Mouse (Mus musculus) kidney, postnatal 10 days (tissue): Measurements from ENCODE around the gene Nipal3.

Source experiments
- DNase-seq: peaks from one replicate; pipeline ENCODE4 v3.0.0; 2021; ENCODE audit warnings: mixed read lengths

Gene Nipal3

DNA sequence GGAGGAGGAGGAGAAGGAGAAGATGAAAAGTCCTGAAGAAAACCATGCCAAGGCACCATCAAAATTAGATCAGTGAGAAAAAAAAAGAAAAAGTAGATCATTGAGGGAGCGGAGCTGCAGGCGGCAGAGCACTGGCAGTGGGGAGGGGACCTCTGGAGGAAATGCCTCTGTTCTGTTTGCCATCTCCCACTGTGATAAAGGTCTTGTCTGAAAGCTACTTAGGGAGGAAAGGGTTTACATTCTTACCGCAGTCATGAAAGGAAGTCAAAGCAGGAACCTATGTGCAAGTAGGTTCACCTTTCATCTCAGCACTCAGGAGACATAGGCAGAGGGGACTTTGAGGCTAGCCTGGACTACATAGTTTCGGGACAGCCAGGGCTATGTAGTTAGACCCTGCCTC is 6.7 kb upstream of the Nipal3 start:
- DNase-seq, result no peak

DNA sequence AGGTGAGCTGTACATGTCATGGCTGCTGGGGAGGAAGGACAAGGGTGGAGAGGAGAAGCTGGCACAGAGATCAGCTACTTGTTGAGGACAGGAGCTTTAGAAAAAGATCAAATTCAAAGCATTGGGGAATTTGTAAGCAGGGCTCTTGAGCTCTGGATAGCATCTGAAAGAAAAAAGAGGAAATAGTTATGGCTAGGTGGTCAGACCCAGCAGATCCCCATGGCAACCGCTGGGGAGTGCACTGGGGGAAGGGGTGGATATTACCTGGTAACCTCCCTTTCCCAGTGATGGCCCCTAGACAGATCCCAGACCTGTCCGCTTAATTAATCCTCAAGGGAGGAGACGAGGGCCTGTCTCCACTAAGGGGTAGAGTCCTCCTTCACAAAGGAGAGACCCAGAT is 5.0 kb upstream of the Nipal3 start:
- no peak for DNase-seq

DNA sequence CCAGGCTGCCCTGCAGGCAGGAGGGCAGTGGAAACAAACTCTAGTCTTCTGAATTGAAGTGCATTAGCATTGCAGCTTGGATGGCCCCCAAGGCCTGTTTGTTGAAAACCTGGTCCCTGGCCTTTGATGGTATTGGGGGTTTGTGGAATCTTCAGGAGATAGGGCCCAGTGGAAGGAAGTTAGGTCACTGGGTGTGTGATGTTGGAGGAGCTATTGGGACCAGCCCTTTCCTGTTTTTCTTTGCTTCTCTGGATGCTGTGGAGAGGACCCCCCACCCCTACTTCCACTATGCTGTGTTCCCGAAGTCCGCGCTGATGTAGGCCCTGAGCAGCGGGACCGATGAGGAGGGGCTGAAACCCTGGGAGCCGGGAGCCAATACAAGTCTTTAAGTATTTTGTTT is 3.3 kb upstream of the Nipal3 start:
- no peak for DNase-seq

DNA sequence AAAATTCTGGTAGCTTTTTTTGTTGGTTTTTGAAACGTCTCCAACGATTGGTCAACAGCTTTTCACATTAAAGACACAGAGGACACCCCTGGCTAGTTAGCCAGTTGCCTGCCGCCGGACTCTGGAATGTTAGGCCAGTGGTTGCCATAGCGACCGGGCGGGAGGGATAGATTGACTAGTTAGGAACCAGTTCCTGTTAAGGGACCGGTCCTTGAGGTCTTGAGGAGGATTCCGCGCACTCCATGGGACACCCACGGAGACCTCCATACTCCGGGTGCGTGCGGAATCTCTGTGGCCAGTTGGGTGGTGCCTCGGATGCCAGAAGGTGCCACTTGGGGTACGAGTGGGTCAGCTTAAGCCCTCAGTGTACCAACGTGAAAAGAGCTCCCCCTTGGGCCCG is 972 bp upstream of the Nipal3 start:
- peak; percentile 91 for DNase-seq

DNA sequence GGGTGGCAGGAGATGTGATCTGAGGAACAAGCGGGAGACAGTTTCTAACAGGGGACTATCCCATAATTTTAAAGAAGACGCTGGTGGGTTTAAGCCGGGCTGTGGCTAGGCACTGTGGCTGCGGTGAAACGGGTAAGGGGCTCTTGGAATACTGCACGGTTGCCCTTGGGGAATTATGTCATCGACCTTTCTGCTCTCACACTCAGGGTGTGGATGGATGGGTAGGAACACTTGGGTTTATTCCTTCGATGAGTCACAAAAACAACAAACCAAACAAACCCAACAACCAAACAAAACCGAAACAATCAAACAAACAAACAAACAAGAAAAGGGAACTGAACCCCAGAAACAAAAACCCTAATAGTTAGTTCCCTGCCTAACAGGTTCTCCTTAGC is 556 bp upstream of the Nipal3 start:
- no peak for DNase-seq

DNA sequence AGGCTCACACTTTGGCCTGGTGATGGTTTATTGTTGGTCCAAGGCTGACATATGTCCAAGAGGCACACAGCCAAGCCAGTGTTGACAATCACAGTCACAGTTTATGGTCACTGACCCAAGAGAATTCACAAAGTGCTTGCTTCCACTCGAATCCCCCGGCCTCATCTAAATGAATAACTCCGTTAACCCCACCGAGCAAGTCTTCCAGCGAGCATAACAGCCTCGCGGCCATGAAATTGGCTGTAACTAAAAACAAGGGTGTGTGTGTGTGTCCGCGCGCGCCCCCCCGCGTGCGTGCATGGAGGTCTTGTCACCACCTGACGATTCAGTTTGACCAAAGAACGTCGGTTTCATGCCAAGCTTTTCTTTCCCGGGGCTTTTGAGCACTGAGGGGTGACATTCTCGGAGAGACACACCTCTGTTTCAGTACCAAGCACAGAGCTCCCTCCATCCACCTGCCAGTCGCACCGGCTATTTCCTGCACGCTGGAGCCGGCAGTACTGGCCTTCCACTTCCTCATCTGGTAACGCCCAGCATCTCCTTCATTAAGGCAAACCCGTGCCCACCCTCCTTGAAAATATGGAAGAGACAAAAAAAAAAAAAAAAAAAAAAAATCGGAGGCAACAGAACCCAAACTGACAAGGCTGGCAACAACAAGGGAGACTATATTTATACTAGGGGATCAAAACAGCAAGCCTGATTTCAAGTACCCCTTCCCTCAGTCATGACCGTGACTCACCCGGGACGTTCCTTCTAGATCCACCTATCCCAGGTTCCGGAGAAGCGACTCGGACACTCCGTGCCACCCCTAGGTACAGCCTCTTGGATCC is 932 bp downstream of the Nipal3 start:
- peak; percentile 59 for DNase-seq

DNA sequence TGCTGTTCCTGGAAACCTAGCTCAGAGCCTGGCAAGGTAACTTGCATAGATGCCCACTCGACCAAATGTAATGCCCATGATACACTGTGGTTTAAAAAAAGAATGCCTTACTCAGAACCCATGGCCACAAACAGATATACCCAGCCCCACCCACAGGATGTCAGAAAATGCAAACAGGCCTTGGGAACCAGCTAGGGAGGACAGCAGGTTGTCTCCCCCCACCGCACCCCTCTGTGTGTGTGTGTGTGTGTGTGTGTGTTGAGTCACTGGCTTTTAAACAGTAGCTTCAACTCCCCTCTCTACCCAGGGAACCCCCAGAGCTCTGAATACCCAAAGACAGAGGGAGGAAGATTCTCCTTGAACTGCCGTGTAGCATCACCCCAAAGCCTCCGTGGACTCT is 1.6 kb downstream of the Nipal3 start:
- no peak for DNase-seq

DNA sequence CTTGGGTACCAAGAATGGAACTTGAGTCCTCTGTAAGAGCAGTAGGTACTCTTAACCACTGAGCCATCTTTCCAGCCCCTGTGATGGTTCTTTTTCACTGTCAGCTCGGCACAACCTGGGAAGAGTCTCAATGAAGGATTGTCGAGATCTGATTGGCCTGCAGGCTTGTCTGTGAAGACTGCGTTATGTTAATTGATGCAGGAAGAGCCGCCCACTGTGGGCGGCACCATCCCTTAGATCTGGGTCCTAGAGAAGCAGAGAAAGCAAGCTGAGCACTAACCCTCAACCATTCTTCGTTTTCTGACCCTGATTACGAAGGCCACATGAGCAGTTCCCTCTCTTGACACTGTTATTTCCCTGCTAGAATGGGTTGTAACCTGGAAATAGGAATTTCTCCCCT is 5.6 kb downstream of the Nipal3 start:
- no peak for DNase-seq

DNA sequence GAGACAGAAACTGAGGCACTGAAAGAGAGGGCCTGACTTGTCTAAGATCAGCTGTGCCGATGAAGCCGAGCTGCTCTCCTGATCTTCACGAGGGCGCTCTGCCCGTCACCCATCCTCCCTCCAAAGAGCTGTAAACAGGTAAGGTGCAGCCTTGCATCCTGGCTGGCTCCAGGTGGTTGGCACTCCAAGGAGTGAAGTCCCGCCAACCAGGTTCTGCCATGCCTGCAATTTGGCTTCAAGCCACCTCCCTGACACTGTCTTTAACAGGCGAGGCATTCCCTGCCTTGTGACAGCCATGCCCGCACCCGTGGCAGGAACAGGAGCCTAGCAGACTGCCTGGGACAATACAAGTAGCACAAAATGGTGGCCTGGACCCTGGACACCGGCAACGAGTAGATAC is 8.5 kb downstream of the Nipal3 start:
- DNase-seq, result peak; percentile 32

DNA sequence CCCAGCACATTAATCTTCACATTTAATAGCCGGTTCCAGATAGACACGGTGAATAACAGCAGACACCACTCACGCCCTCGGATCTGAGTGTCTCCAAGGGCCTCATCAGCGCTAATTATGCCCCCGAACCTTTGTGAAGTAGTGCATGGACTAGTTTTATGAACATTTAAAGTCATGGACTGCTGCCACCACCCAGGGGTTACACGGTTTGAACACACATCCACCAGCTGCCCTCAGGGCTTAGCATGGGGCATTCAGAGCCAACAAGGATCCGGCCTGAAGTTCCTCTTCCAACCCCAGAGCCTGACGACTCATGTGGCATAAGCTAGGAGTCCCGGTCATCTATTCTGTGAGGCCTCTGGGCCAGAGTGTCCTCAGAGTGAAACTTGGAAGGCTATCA is 9.8 kb downstream of the Nipal3 start:
- no peak for DNase-seq

DNA sequence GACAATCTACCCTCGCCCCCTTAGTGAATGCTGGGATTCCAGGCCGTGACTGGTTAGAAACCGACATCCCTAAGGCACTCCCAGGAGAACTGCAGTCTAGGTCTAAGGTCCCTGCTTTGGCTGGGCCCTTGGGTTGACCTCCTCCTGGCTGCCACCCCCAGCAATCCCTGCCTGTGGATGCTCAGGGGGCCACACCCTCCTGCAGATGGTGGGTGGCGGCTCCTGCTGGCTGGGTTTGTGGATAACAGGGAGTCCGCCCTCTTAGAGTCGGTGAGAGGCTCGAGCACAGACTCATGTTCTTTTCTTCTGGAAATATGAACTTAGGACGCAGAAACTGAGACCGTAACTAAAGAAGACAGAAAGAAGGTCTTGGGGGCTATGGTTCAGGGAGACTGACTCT is 14.5 kb downstream of the Nipal3 start:
- no peak for DNase-seq

DNA sequence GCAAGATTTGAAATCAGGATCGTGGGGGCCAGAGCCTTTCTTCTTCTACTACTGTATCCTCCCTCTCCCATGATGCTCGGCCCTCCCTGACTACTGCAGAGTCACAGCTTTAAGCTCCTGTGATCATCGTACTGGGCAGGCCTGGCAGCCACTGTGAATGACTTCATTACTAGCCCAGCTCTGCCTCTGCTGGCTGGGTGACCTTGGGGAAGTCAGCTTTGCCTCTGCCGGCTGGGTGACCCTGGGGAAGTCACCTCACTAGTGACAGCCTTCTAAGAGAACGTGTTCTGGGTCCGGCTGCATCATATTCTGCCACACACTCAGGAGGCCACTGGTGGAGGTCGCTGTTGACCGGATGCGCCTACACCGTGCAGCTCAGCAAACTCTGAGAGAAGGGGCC is 17.0 kb downstream of the Nipal3 start:
- no peak for DNase-seq

DNA sequence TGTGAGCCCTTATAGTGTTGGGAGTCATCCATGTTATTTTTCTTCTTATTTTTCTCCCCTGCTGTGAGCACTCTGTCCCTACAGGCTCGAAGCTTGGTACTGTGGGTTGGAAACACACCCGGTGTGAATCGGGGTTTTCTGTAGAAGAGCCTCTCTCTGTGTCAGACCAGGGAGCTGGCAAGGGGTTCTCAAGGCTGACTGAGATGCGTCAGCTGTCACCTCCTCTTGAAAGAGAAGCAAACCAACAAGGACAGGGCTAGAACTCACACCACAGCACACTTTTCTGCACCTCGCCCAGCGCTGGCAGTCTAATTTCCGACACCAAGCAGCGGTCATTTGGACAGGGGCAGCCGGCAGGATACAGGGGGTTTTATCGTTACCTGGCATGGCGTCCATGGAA is 31.4 kb downstream of the Nipal3 start:
- no peak for DNase-seq

DNA sequence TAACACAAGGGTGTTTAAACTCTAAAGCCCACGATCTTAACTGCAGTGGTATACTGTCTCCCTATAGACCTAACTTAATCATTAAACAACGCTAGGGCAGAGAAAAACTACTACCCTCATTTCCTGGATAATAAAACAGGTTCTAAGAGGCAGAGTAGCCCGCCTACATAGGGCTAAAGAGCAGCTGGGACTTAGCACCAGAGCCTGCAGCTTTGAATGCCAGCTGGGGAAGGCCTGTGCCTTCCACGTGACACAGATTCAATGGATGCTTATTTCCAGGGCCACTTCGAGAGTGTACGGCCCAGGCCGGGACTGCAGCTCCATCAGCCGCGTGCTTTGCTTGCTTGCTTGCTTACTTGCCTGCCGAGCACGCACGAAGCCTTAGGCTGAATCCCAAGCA is 41.3 kb downstream of the Nipal3 start:
- peak; percentile 37 for DNase-seq

DNA sequence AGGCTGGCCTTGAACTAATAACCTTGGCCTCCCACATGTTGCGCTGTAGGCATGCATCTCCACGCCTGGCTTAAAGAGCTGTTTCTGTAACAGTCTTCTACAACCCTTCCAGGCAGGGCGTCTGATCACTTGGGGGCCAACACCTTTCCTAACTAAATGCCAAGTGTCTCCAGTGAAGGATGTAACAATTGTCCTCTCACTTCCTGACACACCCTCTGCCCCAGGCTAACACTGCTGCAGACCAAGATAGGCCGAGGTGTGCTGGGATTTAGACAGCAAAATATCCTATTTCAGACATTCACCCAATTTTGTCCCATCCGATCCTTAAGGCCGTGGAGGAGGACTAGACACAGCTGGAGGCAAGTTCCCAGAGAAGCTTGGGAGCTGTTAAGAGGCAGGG is 41.7 kb downstream of the Nipal3 start:
- peak; percentile 36 for DNase-seq

DNA sequence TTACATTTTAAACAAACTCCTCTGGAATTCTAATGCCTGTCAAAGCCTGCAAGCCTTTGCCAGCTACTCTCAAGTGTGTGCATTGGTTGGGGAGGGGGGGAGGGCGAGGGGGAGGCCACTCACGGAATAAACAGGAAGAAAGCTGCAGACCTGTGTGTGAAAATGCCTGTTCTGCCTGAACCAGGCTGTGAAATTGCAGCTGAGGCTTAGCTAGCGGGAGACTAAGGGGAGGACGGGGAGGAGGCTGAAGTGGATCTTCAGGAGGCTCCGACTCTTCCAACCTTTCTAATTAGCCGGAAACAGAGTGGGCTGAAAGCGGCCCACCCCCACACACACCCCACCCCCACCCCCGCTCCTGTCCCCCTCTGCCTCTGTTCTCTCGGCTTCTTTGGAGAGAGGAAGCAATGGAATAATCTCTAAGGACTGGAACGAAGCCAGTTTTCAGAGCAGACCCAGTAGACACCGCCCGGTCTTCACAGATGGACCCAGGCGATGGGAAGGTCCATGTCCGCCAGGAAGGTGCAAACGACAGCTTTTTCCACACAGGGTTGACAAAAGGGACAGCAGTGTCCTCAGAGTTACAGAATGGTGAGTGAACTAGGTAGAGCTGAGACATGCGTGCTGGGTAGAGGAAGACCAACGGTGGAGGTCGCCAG is 43.4 kb downstream of the Nipal3 start:
- DNase-seq, result no peak

DNA sequence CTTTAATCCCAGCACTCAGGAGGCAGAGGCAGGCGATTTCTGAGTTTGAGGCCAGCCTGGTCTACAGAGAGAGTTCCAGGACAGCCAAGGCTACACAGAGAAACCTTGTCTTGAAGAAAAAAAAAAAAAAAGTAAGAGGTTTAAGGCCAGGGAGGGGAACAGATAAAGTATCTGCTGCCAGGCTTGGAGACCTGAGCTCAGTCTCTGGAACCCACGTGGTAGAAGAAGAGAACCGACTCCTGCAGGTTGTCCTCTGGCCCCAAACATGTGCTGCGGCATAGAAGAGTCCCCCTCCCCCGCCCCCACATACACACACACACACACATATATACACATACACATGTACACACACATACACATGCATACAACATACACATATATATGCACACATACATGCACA is 52.4 kb downstream of the Nipal3 start:
- DNase-seq, result no peak

DNA sequence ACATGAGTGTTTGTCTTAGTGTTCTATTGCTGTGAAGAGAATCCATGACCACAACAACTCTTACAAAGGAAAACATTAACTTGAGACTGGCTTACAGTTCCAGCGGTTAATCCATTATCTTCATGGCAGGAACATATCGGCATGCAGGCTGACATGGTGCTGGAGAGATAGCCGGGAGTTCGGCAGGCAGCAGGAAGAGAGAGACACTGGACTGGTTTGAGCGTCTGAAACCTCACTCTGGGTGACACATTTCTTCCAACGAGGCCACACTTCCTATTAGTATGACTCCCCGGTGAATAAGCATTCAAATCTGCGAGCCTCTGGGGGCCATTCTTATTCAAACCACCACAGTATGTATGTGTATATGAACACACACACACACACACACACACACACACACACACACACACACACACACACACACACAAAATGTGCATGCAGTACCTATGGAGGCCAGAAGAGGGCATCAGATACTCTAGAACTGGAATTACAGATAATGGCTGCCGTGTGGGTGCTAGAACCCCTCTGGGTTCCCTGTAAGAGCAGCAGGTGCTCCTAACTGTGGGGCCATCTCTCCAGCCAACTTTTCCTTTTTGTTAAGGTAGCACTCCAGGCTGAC is 54.8 kb downstream of the Nipal3 start:
- no peak for DNase-seq

DNA sequence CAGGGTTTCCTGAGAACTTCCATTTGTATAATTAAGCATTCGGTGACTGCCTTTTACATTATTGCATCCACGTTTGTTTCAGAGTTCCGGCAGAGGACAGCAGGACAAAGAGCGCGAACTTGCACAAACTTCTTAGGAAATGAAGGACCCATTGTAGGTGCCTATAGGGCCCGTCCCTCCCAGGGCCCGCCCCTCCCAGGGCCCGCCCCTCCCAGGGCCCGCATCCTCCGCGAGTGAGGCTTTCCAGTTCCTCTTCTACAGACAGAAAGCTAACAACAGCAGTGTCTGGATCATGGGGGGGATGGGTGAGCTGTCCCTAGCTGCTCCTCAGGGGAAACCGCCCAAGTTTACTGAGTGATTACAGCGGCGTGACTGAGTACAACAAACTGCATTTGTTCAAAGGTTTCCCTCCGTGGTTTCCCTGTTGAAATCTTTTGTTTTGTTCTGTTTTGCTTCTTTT is 55.6 kb downstream of the Nipal3 start:
- peak; percentile 76 for DNase-seq

DNA sequence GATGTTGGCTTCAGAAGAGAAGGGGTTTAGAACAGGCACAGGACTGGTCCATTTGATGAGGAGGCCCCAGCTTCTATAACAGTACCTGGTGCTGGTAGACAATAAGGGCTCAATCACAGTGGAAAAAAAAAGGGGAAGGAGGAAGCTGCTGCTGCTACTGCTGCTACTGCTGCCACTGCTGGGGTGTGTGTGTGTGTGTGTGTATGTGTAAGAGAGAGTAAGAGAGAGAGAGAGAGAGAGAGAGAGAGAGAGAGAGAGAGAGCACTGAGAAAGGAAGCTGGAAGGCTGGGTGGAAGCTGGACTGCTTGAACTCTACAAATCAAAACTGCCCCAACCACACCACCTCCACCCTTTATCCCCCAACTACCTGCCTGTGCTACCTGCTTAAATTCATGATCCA is 56.9 kb downstream of the Nipal3 start:
- DNase-seq, result no peak

DNA sequence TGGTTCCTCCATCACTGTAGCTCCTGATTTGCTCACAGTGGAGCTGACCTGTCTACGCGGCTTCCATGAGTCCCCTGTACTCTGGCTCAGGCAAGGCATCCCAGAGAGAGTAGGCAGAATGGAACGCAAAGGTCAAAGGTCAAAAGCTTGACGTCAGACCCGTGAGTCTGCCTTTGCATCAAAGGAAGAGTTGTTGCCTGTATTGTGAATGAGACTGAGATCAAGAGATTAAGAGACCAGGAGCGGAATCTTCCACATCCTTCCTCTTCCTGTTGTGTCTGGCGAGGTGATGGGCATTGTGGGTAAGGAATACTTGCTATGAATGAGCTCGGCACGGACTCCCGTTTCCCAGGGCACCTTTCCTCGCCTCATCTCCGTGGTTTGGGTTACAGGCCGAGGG is 58.5 kb downstream of the Nipal3 start:
- peak; percentile 62 for DNase-seq

DNA sequence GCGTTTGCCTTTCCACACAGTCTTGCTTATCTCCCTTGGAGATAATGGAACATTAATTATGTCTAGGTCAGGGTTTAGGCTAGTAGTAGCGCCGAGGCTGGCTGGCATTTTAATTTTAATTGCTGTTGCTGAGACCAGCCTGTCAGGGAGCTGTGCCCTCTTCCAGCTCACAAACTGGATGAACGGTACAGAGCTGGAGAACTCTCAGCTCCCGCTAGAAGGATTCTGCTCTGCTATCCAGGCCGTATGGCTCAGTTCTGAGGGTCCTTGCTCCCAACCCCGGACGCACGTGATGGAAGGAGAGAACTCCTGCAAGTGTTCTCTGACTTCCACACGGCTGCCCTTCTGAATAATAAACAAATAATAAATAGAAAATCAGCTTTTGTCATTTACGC is 60.4 kb downstream of the Nipal3 start:
- no peak for DNase-seq

DNA sequence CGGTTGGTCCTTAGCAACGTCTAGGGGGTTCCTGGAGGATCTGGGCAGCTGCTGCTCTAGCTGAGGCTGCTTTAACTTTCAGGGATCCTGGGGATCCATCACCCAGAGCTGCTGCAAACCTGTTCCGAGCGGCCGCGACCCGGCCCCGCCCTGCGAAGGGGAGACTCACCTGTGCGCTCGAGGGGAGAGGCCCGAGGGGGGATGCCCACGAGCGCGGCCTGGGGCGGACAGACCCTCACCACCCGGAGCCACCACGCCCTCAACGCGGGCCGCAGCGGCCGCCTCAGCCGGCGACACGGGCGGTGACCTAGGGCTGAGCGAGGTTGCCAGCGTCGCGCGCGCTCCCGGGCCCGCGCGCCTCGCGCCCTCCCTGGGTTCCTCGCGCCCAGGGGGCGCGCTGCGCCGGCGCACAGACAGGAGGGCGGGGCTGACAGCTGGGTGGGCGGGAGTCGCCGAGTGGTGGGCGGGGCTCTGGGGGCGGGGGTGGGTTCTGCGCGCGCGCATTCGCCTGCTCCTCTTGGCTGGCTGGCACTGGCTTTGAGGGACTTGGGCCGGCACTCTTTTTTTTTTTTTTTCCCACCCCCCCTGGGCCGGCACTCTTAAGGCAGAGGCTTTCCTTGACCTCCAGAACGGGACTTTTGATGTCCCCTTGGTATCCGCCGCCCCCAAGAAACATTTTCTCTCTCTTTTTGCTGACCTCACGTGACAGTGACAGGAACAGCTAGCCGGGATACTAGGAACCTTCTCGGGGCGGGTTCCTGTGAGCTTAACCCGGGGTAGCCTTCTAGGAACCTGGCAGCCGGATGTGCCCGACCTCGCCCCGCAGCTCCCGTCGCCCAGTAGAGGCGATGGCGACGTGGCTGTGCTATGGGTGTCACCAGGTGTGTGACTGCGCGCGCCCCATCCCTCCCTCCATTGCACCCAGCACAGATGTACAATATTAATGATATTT is 61.1 kb downstream of the Nipal3 start, which contains the start of gene Rcan3:
Gene Rcan3, minus strand, starts transcription at position 411 of the 952 bp plus-strand sequence.
- DNase-seq, result peak; percentile 91
